Mouse (Mus musculus) naive thymus-derived CD4-positive, alpha-beta T cell, adult 5 months (primary cell): Measurements from ENCODE around the gene Tm9sf1. TPM values are rescaled to one million over a fixed set of nuclear protein-coding genes. Genes with fewer than 3 reads are reported as not detected.

Source experiments
- polyA plus RNA-seq: library from polyadenylated mRNA; unstranded; fragments of 100-300 nt; shearing (Covaris generic); gene quantifications from one replicate; pipeline ENCODE4 v1.2.1, GENCODE M21; 2017

Tm9sf1 gene
- 58.5 TPM for polyA plus RNA-seq

DNA sequence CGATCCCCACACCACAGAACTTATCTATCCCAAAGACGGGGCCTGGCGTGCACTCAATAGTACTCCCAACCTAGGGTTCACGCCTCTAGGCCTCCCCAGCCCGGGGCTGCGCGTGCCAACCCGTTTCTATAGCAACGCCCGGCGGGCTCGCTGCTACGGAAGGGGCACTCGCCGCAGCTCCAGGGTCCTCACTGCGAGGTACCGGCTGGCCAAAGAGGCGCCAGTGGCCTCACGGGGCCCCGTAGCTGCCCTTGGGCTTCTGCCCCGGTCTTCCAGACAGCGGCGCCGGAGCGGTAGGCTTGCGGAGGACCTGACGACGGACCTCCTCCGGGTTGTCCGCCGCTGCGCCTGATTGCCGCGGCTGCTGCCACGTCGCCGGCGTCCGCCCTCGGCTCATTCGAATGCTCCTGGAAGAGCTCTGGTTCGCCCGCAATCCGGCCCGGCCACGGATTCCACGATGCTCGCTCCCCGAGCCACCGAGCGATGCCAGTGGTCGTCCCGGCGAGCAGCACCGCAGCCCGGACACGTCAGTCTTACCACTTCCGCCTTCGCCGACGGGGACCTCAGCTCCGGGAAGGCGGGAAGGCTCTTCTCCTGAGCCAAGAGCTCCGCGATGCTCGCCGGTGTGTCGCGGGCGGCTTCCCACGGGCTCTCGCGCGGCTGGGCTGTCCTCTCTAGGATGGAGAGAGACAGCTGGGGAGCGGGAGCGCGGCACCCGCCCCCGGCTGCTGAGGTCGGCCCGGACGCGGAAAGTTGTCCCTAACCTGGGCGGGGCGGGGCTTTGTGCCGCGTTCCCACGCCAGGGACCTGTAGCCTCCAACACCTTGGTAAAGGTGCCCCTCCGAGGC, at the start of gene Tm9sf1:
Gene Tm9sf1, minus strand, starts transcription at position 747 of the 848 bp plus-strand sequence.

GRCm38 (mm10) chr14:55681160-55682117, 37.8 kb upstream of the Tm9sf1 start, which contains the start of gene Tinf2:
Gene Tinf2, minus strand, starts transcription at chr14:55681820.

GRCm38 (mm10) chr14:55671833-55672740, 28.5 kb upstream of the Tm9sf1 start, which contains the start of the genes Gmpr2 and Nedd8:
Gene Gmpr2, plus strand, starts transcription at chr14:55671941.
Gene Nedd8, minus strand, starts transcription at chr14:55672124.

GRCm38 (mm10) chr14:55659960-55660573, 16.5 kb upstream of the Tm9sf1 start, which contains the start of gene Mdp1:
Gene Mdp1, minus strand, starts transcription at chr14:55660508.

DNA sequence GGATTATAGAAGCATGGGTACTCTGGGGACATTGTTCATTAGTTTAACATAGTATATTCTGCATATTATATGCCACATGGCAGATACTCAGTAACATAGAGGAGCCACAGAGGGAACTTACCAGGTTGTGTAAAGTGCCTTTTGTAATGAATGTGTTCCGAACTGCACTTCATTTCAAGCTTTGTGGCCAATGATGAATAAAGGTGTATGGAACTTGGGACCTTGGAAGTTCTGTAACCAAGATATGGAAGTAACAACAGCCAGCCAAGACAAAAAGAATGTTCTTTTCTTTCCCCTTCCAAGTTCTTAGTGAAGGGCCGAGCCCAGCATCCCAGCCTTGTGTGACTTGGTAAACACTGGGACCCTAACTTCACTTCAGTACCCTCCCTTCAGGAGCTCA, 6.3 kb upstream of the Tm9sf1 start, which contains the start of gene Tssk4:
Gene Tssk4, plus strand, starts transcription at position 301 of the 400 bp plus-strand sequence.

GRCm38 (mm10) chr14:55637795-55638194, 5.8 kb downstream of the Tm9sf1 start, which contains the start of gene Gm49378:
Gene Gm49378, minus strand, starts transcription at chr14:55637895.

GRCm38 (mm10) chr14:55635523-55636007, 8.0 kb downstream of the Tm9sf1 start, which contains the start of gene Ipo4:
Gene Ipo4, minus strand, starts transcription at chr14:55635957.

DNA sequence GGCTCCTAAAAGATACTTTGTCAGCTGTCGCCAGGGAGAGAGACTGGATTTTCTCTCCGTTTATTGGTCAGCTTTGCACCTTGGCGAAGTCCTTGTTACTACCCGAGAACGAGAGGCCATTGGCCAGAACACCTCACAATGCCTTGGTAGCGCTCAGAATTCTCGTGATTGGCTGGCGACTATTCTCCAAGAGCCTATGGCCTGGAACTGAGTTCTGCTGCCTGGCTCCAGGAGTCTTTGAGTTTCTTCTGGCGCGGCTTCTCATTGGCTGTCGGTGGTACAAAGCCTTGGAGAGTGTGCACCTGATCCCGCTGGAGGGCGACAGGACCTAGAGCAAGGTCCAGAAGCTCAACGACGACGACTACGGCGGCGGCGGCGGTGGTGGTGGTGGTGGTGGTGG, 25.8 kb downstream of the Tm9sf1 start, which contains the start of gene Rec8:
Gene Rec8, plus strand, starts transcription at position 216 of the 400 bp plus-strand sequence.

GRCm38 (mm10) chr14:55603271-55603632, 40.4 kb downstream of the Tm9sf1 start, which contains the start of gene Irf9:
Gene Irf9, plus strand, starts transcription at chr14:55603571.

DNA sequence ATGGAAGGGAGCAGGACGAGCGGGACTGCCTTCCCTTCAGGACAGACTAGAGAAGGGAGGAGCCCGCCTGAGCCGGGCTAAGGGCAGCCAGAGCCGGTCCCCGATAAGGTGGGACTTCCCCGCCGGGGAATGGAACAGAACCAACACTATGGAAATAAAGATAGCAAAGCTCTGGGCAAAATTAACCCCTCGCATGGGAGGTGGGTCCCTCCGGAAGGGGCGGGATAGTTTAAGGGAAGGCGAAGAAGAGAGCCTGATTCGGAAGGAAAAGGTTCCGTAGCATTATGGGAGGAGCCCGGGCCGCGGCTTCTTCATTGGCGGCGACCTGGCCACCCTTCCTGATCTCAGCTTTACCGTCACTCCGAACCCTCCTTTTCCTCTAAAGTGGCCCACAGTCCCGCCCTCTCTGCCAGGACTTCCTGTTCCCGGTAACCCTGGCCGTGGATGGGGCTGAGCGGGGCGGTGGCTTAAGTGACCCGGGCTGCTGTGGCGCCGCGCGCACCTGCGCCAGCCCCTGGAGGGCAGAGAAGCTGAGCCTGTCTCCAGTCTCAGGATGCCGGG, 52.2 kb downstream of the Tm9sf1 start, which contains the start of gene Rnf31:
Gene Rnf31, plus strand, starts transcription at position 378 of the 561 bp plus-strand sequence.

DNA sequence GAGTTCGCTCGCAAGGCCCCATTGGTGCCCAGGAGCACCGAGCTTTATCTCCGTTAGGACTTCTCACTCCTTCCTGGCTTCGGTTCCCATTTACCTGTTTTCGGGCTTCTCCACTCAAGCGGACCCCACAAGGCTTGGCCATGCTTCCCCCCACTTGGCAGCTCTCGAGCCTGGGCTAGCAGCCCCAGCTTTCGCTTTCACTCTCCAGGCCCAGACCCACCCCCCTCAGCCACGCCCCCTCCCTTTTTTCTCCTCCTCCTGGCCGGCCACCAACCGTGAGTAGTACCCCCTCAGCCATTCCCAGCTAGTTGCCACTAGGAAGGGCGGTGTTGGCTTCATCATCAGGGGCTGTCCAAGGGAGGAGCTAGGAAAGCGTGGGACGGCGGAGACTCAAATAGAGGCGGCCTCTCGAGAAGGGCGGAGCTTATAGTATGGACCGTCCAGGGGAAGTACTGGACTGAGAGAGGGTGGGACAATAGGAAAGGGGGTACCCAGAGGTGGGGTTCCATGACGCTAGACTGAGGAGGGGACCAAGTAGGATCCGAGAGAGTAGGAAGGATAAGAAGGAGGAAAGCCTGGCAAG, 52.8 kb downstream of the Tm9sf1 start, which contains the start of gene Psme2:
Gene Psme2, minus strand, starts transcription at position 366 of the 583 bp plus-strand sequence.

Other genes with a start within 250 kb of the Tm9sf1 start
- gene Dhrs4, start 165.0 kb downstream of the Tm9sf1 start, polyA plus RNA-seq: 29.8 TPM
- not detected for gene Carmil3, start 153.2 kb downstream of the Tm9sf1 start, polyA plus RNA-seq
- gene Cpne6, start 133.4 kb downstream of the Tm9sf1 start, polyA plus RNA-seq: not detected
- gene Nrl, start 118.8 kb downstream of the Tm9sf1 start, polyA plus RNA-seq: not detected
- 15.0 TPM for gene Pck2, start 103.5 kb downstream of the Tm9sf1 start, polyA plus RNA-seq
- gene Dcaf11, start 83.8 kb downstream of the Tm9sf1 start, polyA plus RNA-seq: 135 TPM
- gene A730061H03Rik, start 83.4 kb downstream of the Tm9sf1 start, polyA plus RNA-seq: 7.1 TPM
- not detected for gene Fitm1, start 68.2 kb downstream of the Tm9sf1 start, polyA plus RNA-seq
- 681 TPM for gene Psme1, start 65.7 kb downstream of the Tm9sf1 start, polyA plus RNA-seq
- gene Emc9, start 58.5 kb downstream of the Tm9sf1 start, polyA plus RNA-seq: 30.4 TPM
- 378 TPM for gene Psme2, start 52.7 kb downstream of the Tm9sf1 start, polyA plus RNA-seq
- 45.9 TPM for gene Rnf31, start 52.1 kb downstream of the Tm9sf1 start, polyA plus RNA-seq
- gene Irf9, start 40.2 kb downstream of the Tm9sf1 start, polyA plus RNA-seq: 142 TPM
- gene Rec8, start 25.8 kb downstream of the Tm9sf1 start, polyA plus RNA-seq: 1.1 TPM
- 55.1 TPM for gene Ipo4, start 7.8 kb downstream of the Tm9sf1 start, polyA plus RNA-seq
- 0.66 TPM for gene Gm49378, start 5.9 kb downstream of the Tm9sf1 start, polyA plus RNA-seq
- gene Tssk4, start 6.4 kb upstream of the Tm9sf1 start, polyA plus RNA-seq: 1.1 TPM
- gene Mdp1, start 16.7 kb upstream of the Tm9sf1 start, polyA plus RNA-seq: 65.6 TPM
- gene Gmpr2, start 28.1 kb upstream of the Tm9sf1 start, polyA plus RNA-seq: 34.7 TPM
- gene Nedd8, start 28.3 kb upstream of the Tm9sf1 start, polyA plus RNA-seq: 214 TPM
- gene Tinf2, start 38.0 kb upstream of the Tm9sf1 start, polyA plus RNA-seq: 156 TPM
- not detected for gene Tgm1, start 70.1 kb upstream of the Tm9sf1 start, polyA plus RNA-seq
- 109 TPM for gene Rabggta, start 78.5 kb upstream of the Tm9sf1 start, polyA plus RNA-seq
- 18.4 TPM for gene Dhrs1, start 101.9 kb upstream of the Tm9sf1 start, polyA plus RNA-seq
- gene Nop9, start 101.9 kb upstream of the Tm9sf1 start, polyA plus RNA-seq: 35.8 TPM
- gene Cideb, start 114.7 kb upstream of the Tm9sf1 start, polyA plus RNA-seq: not detected
- gene Ltb4r2, start 117.6 kb upstream of the Tm9sf1 start, polyA plus RNA-seq: not detected
- not detected for gene Ltb4r1, start 122.2 kb upstream of the Tm9sf1 start, polyA plus RNA-seq
- not detected for gene Adcy4, start 140.3 kb upstream of the Tm9sf1 start, polyA plus RNA-seq
- 61.2 TPM for gene Ripk3, start 145.1 kb upstream of the Tm9sf1 start, polyA plus RNA-seq
- gene Nfatc4, start 179.3 kb upstream of the Tm9sf1 start, polyA plus RNA-seq: not detected
- 0.06 TPM for gene Nynrin, start 210.2 kb upstream of the Tm9sf1 start, polyA plus RNA-seq
- gene Cbln3, start 240.6 kb upstream of the Tm9sf1 start, polyA plus RNA-seq: 0.07 TPM
- 64.5 TPM for gene Khnyn, start 241.1 kb upstream of the Tm9sf1 start, polyA plus RNA-seq